Mouse (Mus musculus): ENCODE measurements around the gene Aurkaip1.

The Aurkaip1 gene

GRCm38 (mm10) chr4:155849792-155850451 is 18.9 kb downstream of the Aurkaip1 start:
- intact Hi-C loops (cut with DNase I), result no loop called here

- intact Hi-C loops (cut with DNase I), result no loop called here
These were observed 20.3 kb downstream of the Aurkaip1 start for GRCm38 (mm10) chr4:155851368-155851767.

GRCm38 (mm10) chr4:155851951-155852411 is 20.9 kb downstream of the Aurkaip1 start:
- intact Hi-C loops (cut with DNase I), result no loop called here

GRCm38 (mm10) chr4:155853421-155853820 is 22.3 kb downstream of the Aurkaip1 start:
- intact Hi-C loops (cut with DNase I), result no loop called here

GRCm38 (mm10) chr4:155854991-155855390 is 23.9 kb downstream of the Aurkaip1 start:
- intact Hi-C loops (cut with DNase I), result no loop called here

GRCm38 (mm10) chr4:155856071-155856470 is 25.0 kb downstream of the Aurkaip1 start:
- intact Hi-C loops (cut with DNase I), result no loop called here

GRCm38 (mm10) chr4:155856881-155857280 is 25.8 kb downstream of the Aurkaip1 start:
- intact Hi-C loops (cut with DNase I), result no loop called here

GRCm38 (mm10) chr4:155859318-155859717 is 28.2 kb downstream of the Aurkaip1 start:
- intact Hi-C loops (cut with DNase I), result no loop called here

- intact Hi-C loops (cut with DNase I), result no loop called here
These were observed 30.7 kb downstream of the Aurkaip1 start for GRCm38 (mm10) chr4:155861787-155862186.

- intact Hi-C loops (cut with DNase I), result no loop called here
These were observed 31.9 kb downstream of the Aurkaip1 start, which contains the start of gene Tas1r3 for GRCm38 (mm10) chr4:155863001-155863400. Gene Tas1r3, minus strand, starts transcription at chr4:155863362.

GRCm38 (mm10) chr4:155868614-155869298 is 37.7 kb downstream of the Aurkaip1 start:
- intact Hi-C loops (cut with DNase I), result no loop called here

GRCm38 (mm10) chr4:155869317-155870033 is 38.4 kb downstream of the Aurkaip1 start, which contains the start of the genes Cptp and Ints11:
Gene Cptp, minus strand, starts transcription at chr4:155869440.
Gene Ints11, plus strand, starts transcription at chr4:155869546.
- intact Hi-C loops (cut with DNase I), result no loop called here

- intact Hi-C loops (cut with DNase I), result no loop called here
These were observed 40.3 kb downstream of the Aurkaip1 start for GRCm38 (mm10) chr4:155871404-155871803.

Small RNA genes within 50 kb of the gene (microRNA-seq; reads per million reads assigned to microRNA genes)
- 0 reads per million in 2 experiments for gene Gm27743
